Mouse (Mus musculus) embryonic facial prominence, embryonic 15.5 days (tissue): ENCODE results near the gene Kctd15. TPM values are rescaled to one million over a fixed set of nuclear protein-coding genes. Genes with fewer than 3 reads are reported as not detected.
A peak's percentile ranks its signal among the peaks of the same experiment; 100 is the strongest.

Source experiments
- ATAC-seq: fragments of 200-750 bp; cut with Nextera tagmentation; 2 replicates; pipeline ENCODE4 v1.8.0; 2017; ENCODE audit warnings: low read depth, moderate TSS enrichment; ENCODE audit not compliant: insufficient number of reproducible peaks, low FRiP score, low TSS enrichment
- H3K27ac ChIP-seq: fragments of 300-500 bp; sonication (generic); replicated peaks from 2 replicates; pipeline ENCODE4 v1.5.1; 2015; ENCODE audit warnings: mild to moderate bottlenecking, inconsistent platforms
- H3K27me3 ChIP-seq: fragments of 300-500 bp; sonication (generic); 2 replicates; pipeline ENCODE4 v1.6.1; 2015; ENCODE audit warnings: inconsistent platforms
- H3K36me3 ChIP-seq: fragments of 300-500 bp; sonication (generic); 2 replicates; pipeline ENCODE4 v1.6.1; 2015; ENCODE audit warnings: mild to moderate bottlenecking, inconsistent platforms
- H3K4me1 ChIP-seq: fragments of 300-500 bp; sonication (generic); 2 replicates; pipeline ENCODE4 v1.6.1; 2015; ENCODE audit warnings: inconsistent platforms
- H3K4me2 ChIP-seq: fragments of 300-500 bp; sonication (generic); replicated peaks from 2 replicates; pipeline ENCODE4 v1.6.1; 2015; ENCODE audit warnings: mild to moderate bottlenecking, inconsistent platforms
- H3K4me3 ChIP-seq: fragments of 300-500 bp; sonication (generic); replicated peaks from 2 replicates; pipeline ENCODE4 v1.5.1; 2015; ENCODE audit warnings: mild to moderate bottlenecking, inconsistent platforms
- H3K9ac ChIP-seq: fragments of 300-500 bp; sonication (generic); 2 replicates; pipeline ENCODE4 v1.6.1; 2015; ENCODE audit warnings: inconsistent platforms
- H3K9me3 ChIP-seq: fragments of 300-500 bp; sonication (generic); replicated peaks from 2 replicates; pipeline ENCODE4 v1.6.1; 2016; ENCODE audit warnings: inconsistent platforms
- whole genome bisulfite sequencing: fragments of 180-500 bp; shearing (Covaris S2); methylation state at CpG from one replicate; pipeline ENCODE4 v1.1.7; 2015; 5-methylcytosine and 5-hydroxymethylcytosine counted together
- polyA plus RNA-seq: library from polyadenylated mRNA; unstranded; fragments of >200 nt; fragmentation: Nextera tagmentation; extraction: Ambion mirVana; gene quantifications from 2 replicates; pipeline ENCODE4 v1.2.1, GENCODE M21; 2015

Gene Kctd15
- polyA plus RNA-seq, 1 experiment from 2014 or later, result 37.7 TPM

- H3K4me2 ChIP-seq, result no peak overlapping the region
- peaks cover 23% of the 10 kb centered on the region for H3K27me3 ChIP-seq
- H3K4me1 ChIP-seq, result peaks cover 9% of the 10 kb centered on the region
- no peak overlapping the region for H3K9ac ChIP-seq
- WGBS, result 46% methylated on average over 7 of the region's 7 CpGs
- no peaks in the 10 kb centered on the region for H3K36me3 ChIP-seq
- no peak for ATAC-seq
- H3K27ac ChIP-seq, result no peak overlapping the region
- no peaks in the 10 kb centered on the region for H3K9me3 ChIP-seq
- no peak overlapping the region for H3K4me3 ChIP-seq
These were observed 29.3 kb upstream of the Kctd15 start for GRCm38 (mm10) chr7:34685801-34686200.

- Histone ChIP-seq H3K27ac (no peak overlapping the region), H3K4me3 (no peak overlapping the region), H3K27me3 (peaks cover 23% of the 10 kb centered on the region), H3K4me1 (peaks cover 16% of the 10 kb centered on the region), H3K9ac (no peak overlapping the region), H3K4me2 (no peak overlapping the region), H3K36me3 (no peaks in the 10 kb centered on the region), H3K9me3 (no peaks in the 10 kb centered on the region)
- no peak for ATAC-seq
- 48% methylated on average over 4 of the region's 4 CpGs for WGBS
These were observed 28.6 kb upstream of the Kctd15 start for GRCm38 (mm10) chr7:34685176-34685575.

- H3K27me3 ChIP-seq, result peaks cover 17% of the 10 kb centered on the region
- no peak for ATAC-seq
- H3K9me3 ChIP-seq, result no peaks in the 10 kb centered on the region
- H3K4me1 ChIP-seq, result peaks cover 15% of the 10 kb centered on the region
- WGBS, result 23% methylated on average over 15 of the region's 15 CpGs
- H3K4me3 ChIP-seq, result no peak overlapping the region
- no peaks in the 10 kb centered on the region for H3K36me3 ChIP-seq
- H3K4me2 ChIP-seq, result no peak overlapping the region
- H3K9ac ChIP-seq, result no peak overlapping the region
- no peak overlapping the region for H3K27ac ChIP-seq
These were observed 24.4 kb upstream of the Kctd15 start for GRCm38 (mm10) chr7:34680771-34681421.

GRCm38 (mm10) chr7:34679886-34680285 lies 23.4 kb upstream of the Kctd15 start:
- H3K9me3 ChIP-seq, result no peaks in the 10 kb centered on the region
- no peak overlapping the region for H3K4me2 ChIP-seq
- no peaks in the 10 kb centered on the region for H3K36me3 ChIP-seq
- no peak overlapping the region for H3K4me3 ChIP-seq
- no peak for ATAC-seq
- no peak overlapping the region for H3K9ac ChIP-seq
- H3K4me1 ChIP-seq, result peaks cover 23% of the 10 kb centered on the region
- H3K27me3 ChIP-seq, result peaks cover 17% of the 10 kb centered on the region
- no peak overlapping the region for H3K27ac ChIP-seq
- WGBS, result 43% methylated on average over 2 of the region's 2 CpGs

GRCm38 (mm10) chr7:34675831-34676514 lies 19.4 kb upstream of the Kctd15 start:
- Histone ChIP-seq H3K27ac (no peak overlapping the region), H3K36me3 (no peaks in the 10 kb centered on the region), H3K27me3 (peaks cover 41% of the 10 kb centered on the region), H3K4me1 (peaks cover 19% of the 10 kb centered on the region), H3K4me3 (peak overlapping the region; percentile 31), H3K9ac (no peak overlapping the region), H3K4me2 (peak overlapping the region; percentile 54), H3K9me3 (no peaks in the 10 kb centered on the region)
- ATAC-seq, result no peak
- WGBS, result 7% methylated on average over 33 of the region's 33 CpGs

- ATAC-seq, result no peak
These were observed 18.7 kb upstream of the Kctd15 start for GRCm38 (mm10) chr7:34675120-34675790.

GRCm38 (mm10) chr7:34672916-34673315 lies 16.4 kb upstream of the Kctd15 start:
- H3K27ac ChIP-seq, result no peak overlapping the region
- no peak overlapping the region for H3K4me2 ChIP-seq
- H3K4me1 ChIP-seq, result peaks cover 10% of the 10 kb centered on the region
- no peaks in the 10 kb centered on the region for H3K36me3 ChIP-seq
- no peak overlapping the region for H3K9ac ChIP-seq
- 75% methylated on average over 4 of the region's 4 CpGs for WGBS
- H3K27me3 ChIP-seq, result peaks cover 41% of the 10 kb centered on the region
- no peaks in the 10 kb centered on the region for H3K9me3 ChIP-seq
- H3K4me3 ChIP-seq, result no peak overlapping the region
- no peak for ATAC-seq

More at GRCm38 (mm10) chr7:34675120-34675790, 18.7 kb upstream of the Kctd15 start:
- WGBS, result 13% methylated on average over 42 of the region's 42 CpGs
- H3K9ac ChIP-seq, result no peak overlapping the region
- peak overlapping the region; percentile 54 for H3K4me2 ChIP-seq
- peaks cover 41% of the 10 kb centered on the region for H3K27me3 ChIP-seq
- H3K36me3 ChIP-seq, result no peaks in the 10 kb centered on the region
- peak overlapping the region; percentile 31 for H3K4me3 ChIP-seq
- no peak overlapping the region for H3K27ac ChIP-seq
- H3K9me3 ChIP-seq, result no peaks in the 10 kb centered on the region
- H3K4me1 ChIP-seq, result peaks cover 12% of the 10 kb centered on the region

- no peak for ATAC-seq
- Histone ChIP-seq H3K9ac (no peak overlapping the region), H3K4me3 (no peak overlapping the region), H3K36me3 (no peaks in the 10 kb centered on the region), H3K27me3 (peaks cover 41% of the 10 kb centered on the region), H3K4me2 (no peak overlapping the region), H3K4me1 (peaks cover 10% of the 10 kb centered on the region), H3K27ac (no peak overlapping the region), H3K9me3 (no peaks in the 10 kb centered on the region)
- 0% methylated on average over 6 of the region's 6 CpGs for WGBS
These were observed 15.4 kb upstream of the Kctd15 start for GRCm38 (mm10) chr7:34671911-34672310.

GRCm38 (mm10) chr7:34670778-34671177 lies 14.2 kb upstream of the Kctd15 start:
- peaks cover 6% of the 10 kb centered on the region for H3K4me1 ChIP-seq
- ATAC-seq, result no peak
- no peak overlapping the region for H3K4me3 ChIP-seq
- 72% methylated on average over 3 of the region's 3 CpGs for WGBS
- H3K36me3 ChIP-seq, result no peaks in the 10 kb centered on the region
- H3K4me2 ChIP-seq, result no peak overlapping the region
- peaks cover 38% of the 10 kb centered on the region for H3K27me3 ChIP-seq
- H3K9me3 ChIP-seq, result no peaks in the 10 kb centered on the region
- no peak overlapping the region for H3K27ac ChIP-seq
- no peak overlapping the region for H3K9ac ChIP-seq

- no peaks in the 10 kb centered on the region for H3K9me3 ChIP-seq
- H3K4me1 ChIP-seq, result no peaks in the 10 kb centered on the region
- no peak overlapping the region for H3K27ac ChIP-seq
- peaks cover 23% of the 10 kb centered on the region for H3K27me3 ChIP-seq
- no peak overlapping the region for H3K4me2 ChIP-seq
- no peak for ATAC-seq
- H3K36me3 ChIP-seq, result no peaks in the 10 kb centered on the region
- WGBS, result 11% methylated on average over 9 of the region's 9 CpGs
- H3K4me3 ChIP-seq, result no peak overlapping the region
- H3K9ac ChIP-seq, result no peak overlapping the region
These were observed 12.8 kb upstream of the Kctd15 start for GRCm38 (mm10) chr7:34669336-34669735.

- no peak for ATAC-seq
- Histone ChIP-seq H3K4me1 (no peaks in the 10 kb centered on the region), H3K9me3 (no peaks in the 10 kb centered on the region), H3K9ac (no peak overlapping the region), H3K4me2 (no peak overlapping the region), H3K4me3 (no peak overlapping the region), H3K27me3 (peaks cover 8% of the 10 kb centered on the region), H3K27ac (no peak overlapping the region), H3K36me3 (no peaks in the 10 kb centered on the region)
- WGBS, result 82% methylated on average over 16 of the region's 16 CpGs
These were observed 11.3 kb upstream of the Kctd15 start for GRCm38 (mm10) chr7:34667874-34668273.
